Mouse (Mus musculus) brain, embryonic 14.5 days (tissue): ENCODE data around the gene Grcc10.

Experiments
- CTCF ChIP-seq: fragments of 200-500 bp; IDR thresholded peaks from 2 replicates; pipeline ENCODE4 v1.5.1; 2012; ENCODE audit warnings: inconsistent platforms, mild to moderate bottlenecking, moderate library complexity, borderline replicate concordance; ENCODE audit not compliant: insufficient read depth, insufficient read length; ENCODE audit errors: extremely low read depth
- POLR2A ChIP-seq: fragments of 200-500 bp; IDR thresholded peaks from 2 replicates; pipeline ENCODE4 v1.6.1; 2012; ENCODE audit warnings: mild to moderate bottlenecking, inconsistent platforms, borderline replicate concordance; ENCODE audit not compliant: poor library complexity, insufficient read depth, insufficient read length, severe bottlenecking; ENCODE audit errors: extremely low read depth

DNA sequence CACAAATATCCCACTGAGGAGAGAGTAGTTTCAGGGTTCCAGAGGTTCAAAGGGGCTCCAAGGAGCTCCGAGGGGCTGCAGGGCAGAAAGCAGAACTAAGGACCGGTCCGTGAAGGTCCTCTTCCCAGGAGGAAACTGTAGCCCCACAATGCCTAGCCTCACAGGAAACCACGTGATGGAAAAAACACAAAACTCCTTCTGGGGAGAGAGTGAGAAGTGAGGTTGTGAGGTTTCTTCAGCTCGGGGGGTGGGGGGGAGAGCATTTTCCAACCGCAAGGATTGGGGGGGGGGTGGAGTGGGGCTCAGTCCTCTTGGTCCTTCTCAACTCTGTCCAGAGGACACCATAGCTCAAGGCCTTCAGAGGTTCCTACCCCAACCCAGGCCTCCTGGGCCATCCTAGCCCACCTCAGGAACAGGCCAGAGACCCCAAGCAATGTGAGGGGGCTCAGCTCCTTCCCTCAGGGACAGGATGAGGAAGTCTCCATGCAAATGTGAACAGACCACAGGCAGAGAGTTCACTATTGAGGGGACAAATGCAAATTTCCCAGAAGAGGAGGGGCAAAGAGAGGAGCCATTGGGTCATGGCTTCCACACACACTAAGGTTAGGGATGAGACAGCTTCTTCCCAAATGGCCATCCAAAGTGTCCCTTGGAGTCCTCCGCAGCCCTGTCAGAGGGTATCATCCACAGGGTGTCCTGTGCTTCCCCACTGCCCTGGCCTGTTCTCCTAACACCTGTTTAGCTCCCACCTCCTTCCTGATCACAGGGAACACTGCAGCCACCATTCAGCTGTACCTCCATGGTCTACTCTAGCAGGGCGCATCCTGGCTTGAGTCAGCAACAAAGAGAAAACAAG, 11.1 kb downstream of the Grcc10 start:
- TF ChIP-seq CTCF, result no peak
- no peak for TF ChIP-seq POLR2A
